Mouse (Mus musculus) bone marrow macrophage, adult 2 months (primary cell): ENCODE measurements around the gene Gdf7. TPM values are rescaled to one million over a fixed set of nuclear protein-coding genes. Genes with fewer than 3 reads are reported as not detected.

Experiments
- H3K27ac ChIP-seq: 2 replicates; pipeline ENCODE4 v1.5.1; 2012; ENCODE audit warnings: low read depth, low read length; ENCODE audit not compliant: insufficient read depth
- H3K4me1 ChIP-seq: 2 replicates; pipeline ENCODE4 v1.6.1; 2012; ENCODE audit warnings: low read length; ENCODE audit not compliant: control insufficient read depth, insufficient read depth
- H3K4me3 ChIP-seq: 2 replicates; pipeline ENCODE4 v1.5.1; 2012; ENCODE audit warnings: mild to moderate bottlenecking, low read length, moderate library complexity; ENCODE audit not compliant: insufficient read depth
- CTCF ChIP-seq: IDR thresholded peaks from 2 replicates; pipeline ENCODE4 v1.5.1; 2012; ENCODE audit warnings: low read depth, mild to moderate bottlenecking, low read length, moderate library complexity
- POLR2A ChIP-seq: IDR thresholded peaks from 2 replicates; pipeline ENCODE4 v1.6.1; 2012; ENCODE audit warnings: mild to moderate bottlenecking, low read depth, low read length, borderline replicate concordance
- polyA plus RNA-seq: library from polyadenylated mRNA; stranded (reverse); fragments of >200 nt; gene quantifications from 2 replicates; pipeline ENCODE4 v1.2.4, GENCODE M21; 2012; ENCODE audit not compliant: missing spikeins, insufficient read depth, insufficient read length

Gene Gdf7
- polyA plus RNA-seq: not detected in 2 replicates

GRCm38 (mm10) chr12:8301841-8302431 is at the start of gene Gdf7:
Gene Gdf7, minus strand, starts transcription at chr12:8301954.
- no peak for TF ChIP-seq POLR2A
- peak; percentile 31; the same call in 1 of the 2 replicates for TF ChIP-seq CTCF
- peak within 1 kb of the TSS; percentile 21 for H3K4me3 ChIP-seq
- H3K27ac ChIP-seq: no peak within 1 kb of the TSS
- H3K4me1 ChIP-seq: no peaks in the 10 kb centered on the region

- TF ChIP-seq POLR2A: no peak
- TF ChIP-seq CTCF: no peak
- Histone ChIP-seq H3K27ac (no peak overlapping the region), H3K4me3 (no peak overlapping the region), H3K4me1 (peaks cover 34% of the 10 kb centered on the region)
Measured at GRCm38 (mm10) chr12:8351025-8351903, 49.5 kb upstream of the Gdf7 start.

- no peak for TF ChIP-seq POLR2A
- no peak for TF ChIP-seq CTCF
- H3K4me3 ChIP-seq: no peak overlapping the region
- peaks cover 52% of the 10 kb centered on the region for H3K4me1 ChIP-seq
- H3K27ac ChIP-seq: peak overlapping the region; percentile 84; the same call in 1 of the 2 replicates
Measured at GRCm38 (mm10) chr12:8348733-8349513, 47.2 kb upstream of the Gdf7 start.

GRCm38 (mm10) chr12:8347746-8348462 is 46.1 kb upstream of the Gdf7 start:
- H3K4me1 ChIP-seq: peaks cover 53% of the 10 kb centered on the region
- H3K27ac ChIP-seq: peak overlapping the region; percentile 84
- H3K4me3 ChIP-seq: no peak overlapping the region
- no peak for TF ChIP-seq CTCF

GRCm38 (mm10) chr12:8345539-8345938 is 43.8 kb upstream of the Gdf7 start:
- Histone ChIP-seq H3K4me1 (peaks cover 52% of the 10 kb centered on the region), H3K4me3 (no peak overlapping the region), H3K27ac (peak overlapping the region; percentile 91)
- no peak for TF ChIP-seq POLR2A
- no peak for TF ChIP-seq CTCF

GRCm38 (mm10) chr12:8344897-8345296 is 43.1 kb upstream of the Gdf7 start:
- H3K4me1 ChIP-seq: peaks cover 52% of the 10 kb centered on the region
- peak overlapping the region; percentile 91 for H3K27ac ChIP-seq
- TF ChIP-seq POLR2A (no peak), CTCF (no peak)
- H3K4me3 ChIP-seq: peak overlapping the region; percentile 9; the same call in 1 of the 2 replicates

GRCm38 (mm10) chr12:8343381-8343780 is 41.6 kb upstream of the Gdf7 start:
- Histone ChIP-seq H3K4me1 (peaks cover 45% of the 10 kb centered on the region), H3K27ac (no peak overlapping the region), H3K4me3 (no peak overlapping the region)
- TF ChIP-seq CTCF (no peak), POLR2A (no peak)

GRCm38 (mm10) chr12:8341008-8341407 is 39.3 kb upstream of the Gdf7 start:
- Histone ChIP-seq H3K27ac (no peak overlapping the region), H3K4me3 (no peak overlapping the region), H3K4me1 (peaks cover 23% of the 10 kb centered on the region)
- TF ChIP-seq POLR2A (no peak), CTCF (no peak)
